Mouse (Mus musculus): Measurements from ENCODE around the gene 1600014C10Rik. TPM values are rescaled to one million over a fixed set of nuclear protein-coding genes. Genes with fewer than 3 reads are reported as not detected.

1600014C10Rik gene
- polyA plus RNA-seq, 1 experiment: 22.1 TPM

GRCm38 (mm10) chr7:38182596-38182961 lies 438 bp upstream of the 1600014C10Rik start:
- H3K36me3 ChIP-seq (replicated peaks; ENCODE audit: low read length): no peaks in the 10 kb centered on the region
- H3K4me1 ChIP-seq: peaks cover 53% of the 10 kb centered on the region
- H3K9me3 ChIP-seq: peaks cover 30% of the 10 kb centered on the region
- H3K4me3 ChIP-seq (replicated peaks): peak overlapping the region; percentile 84
- H3K27me3 ChIP-seq (replicated peaks): peaks cover 3% of the 10 kb centered on the region
- TF ChIP-seq FLI1 (IDR thresholded peaks at IDR 0.05; ENCODE audit: low read length) (no peak), GATA1 (IDR thresholded peaks at IDR 0.05; ENCODE audit: borderline replicate concordance, low read length) (no peak)

- Histone ChIP-seq H3K36me3 (replicated peaks; ENCODE audit: low read length) (peaks cover 4% of the 10 kb centered on the region), H3K4me1 (peaks cover 59% of the 10 kb centered on the region), H3K4me3 (replicated peaks) (peak overlapping the region; percentile 84), H3K27me3 (replicated peaks) (peaks cover 3% of the 10 kb centered on the region), H3K9me3 (peaks cover 41% of the 10 kb centered on the region)
- peak; percentile 42; the same call in 1 of the 3 replicates for TF ChIP-seq GATA1 (IDR thresholded peaks at IDR 0.05; ENCODE audit: borderline replicate concordance, low read length)
- TF ChIP-seq FLI1 (IDR thresholded peaks at IDR 0.05; ENCODE audit: low read length): 0 out of 2 replicates have a peak, but pooled peaks have one; percentile 32
Measured at GRCm38 (mm10) chr7:38183709-38184417, 846 bp downstream of the 1600014C10Rik start.

GRCm38 (mm10) chr7:38184418-38184745 lies 1.4 kb downstream of the 1600014C10Rik start:
- Histone ChIP-seq H3K9me3 (peaks cover 46% of the 10 kb centered on the region), H3K27me3 (replicated peaks) (peaks cover 4% of the 10 kb centered on the region), H3K4me1 (peaks cover 64% of the 10 kb centered on the region), H3K36me3 (replicated peaks; ENCODE audit: low read length) (peaks cover 4% of the 10 kb centered on the region), H3K4me3 (replicated peaks) (peak overlapping the region; percentile 84)
- TF ChIP-seq FLI1 (IDR thresholded peaks at IDR 0.05; ENCODE audit: low read length) (no peak), GATA1 (IDR thresholded peaks at IDR 0.05; ENCODE audit: borderline replicate concordance, low read length) (no peak)

- peaks cover 4% of the 10 kb centered on the region for H3K36me3 ChIP-seq (replicated peaks; ENCODE audit: low read length)
- peaks cover 68% of the 10 kb centered on the region for H3K4me1 ChIP-seq
- TF ChIP-seq GATA1 (IDR thresholded peaks at IDR 0.05; ENCODE audit: borderline replicate concordance, low read length) (no peak), FLI1 (IDR thresholded peaks at IDR 0.05; ENCODE audit: low read length) (no peak)
- peaks cover 49% of the 10 kb centered on the region for H3K9me3 ChIP-seq
- H3K27me3 ChIP-seq (replicated peaks): peaks cover 4% of the 10 kb centered on the region
- peak overlapping the region; percentile 84 for H3K4me3 ChIP-seq (replicated peaks)
Measured at GRCm38 (mm10) chr7:38184786-38185185, 1.8 kb downstream of the 1600014C10Rik start.

- peaks cover 20% of the 10 kb centered on the region for H3K36me3 ChIP-seq (replicated peaks; ENCODE audit: low read length)
- peaks cover 4% of the 10 kb centered on the region for H3K27me3 ChIP-seq (replicated peaks)
- TF ChIP-seq FLI1 (IDR thresholded peaks at IDR 0.05; ENCODE audit: low read length) (peak; percentile 61; the same call in 1 of the 2 replicates), GATA1 (IDR thresholded peaks at IDR 0.05; ENCODE audit: borderline replicate concordance, low read length) (no peak; the same call in 2 of the 3 replicates)
- H3K4me1 ChIP-seq: peaks cover 70% of the 10 kb centered on the region
- peaks cover 61% of the 10 kb centered on the region for H3K9me3 ChIP-seq
- H3K4me3 ChIP-seq (replicated peaks): peak overlapping the region; percentile 38
Measured at GRCm38 (mm10) chr7:38186861-38187260, 3.8 kb downstream of the 1600014C10Rik start.

- Histone ChIP-seq H3K36me3 (replicated peaks; ENCODE audit: low read length) (peaks cover 21% of the 10 kb centered on the region), H3K9me3 (peaks cover 63% of the 10 kb centered on the region), H3K27me3 (replicated peaks) (peaks cover 4% of the 10 kb centered on the region), H3K4me1 (peaks cover 63% of the 10 kb centered on the region), H3K4me3 (replicated peaks) (peak overlapping the region; percentile 6)
- TF ChIP-seq FLI1 (IDR thresholded peaks at IDR 0.05; ENCODE audit: low read length) (no peak), GATA1 (IDR thresholded peaks at IDR 0.05; ENCODE audit: borderline replicate concordance, low read length) (no peak)
Measured at GRCm38 (mm10) chr7:38187796-38188195, 4.8 kb downstream of the 1600014C10Rik start.

GRCm38 (mm10) chr7:38188281-38189075 lies 5.5 kb downstream of the 1600014C10Rik start:
- H3K36me3 ChIP-seq (replicated peaks; ENCODE audit: low read length): peaks cover 23% of the 10 kb centered on the region
- peaks cover 57% of the 10 kb centered on the region for H3K4me1 ChIP-seq
- peak overlapping the region; percentile 6 for H3K4me3 ChIP-seq (replicated peaks)
- TF ChIP-seq GATA1 (IDR thresholded peaks at IDR 0.05; ENCODE audit: borderline replicate concordance, low read length): no peak
- peaks cover 4% of the 10 kb centered on the region for H3K27me3 ChIP-seq (replicated peaks)
- peaks cover 62% of the 10 kb centered on the region for H3K9me3 ChIP-seq

GRCm38 (mm10) chr7:38189136-38189982 lies 6.3 kb downstream of the 1600014C10Rik start:
- TF ChIP-seq FLI1 (IDR thresholded peaks at IDR 0.05; ENCODE audit: low read length) (peak; percentile 79; the same call in 1 of the 2 replicates), GATA1 (IDR thresholded peaks at IDR 0.05; ENCODE audit: borderline replicate concordance, low read length) (peak; percentile 37; the same call in 1 of the 3 replicates)
- Histone ChIP-seq H3K9me3 (peaks cover 61% of the 10 kb centered on the region), H3K4me3 (replicated peaks) (peak overlapping the region; percentile 75), H3K4me1 (peaks cover 54% of the 10 kb centered on the region), H3K27me3 (replicated peaks) (peaks cover 1% of the 10 kb centered on the region), H3K36me3 (replicated peaks; ENCODE audit: low read length) (peaks cover 30% of the 10 kb centered on the region)

GRCm38 (mm10) chr7:38190056-38190835 lies 7.2 kb downstream of the 1600014C10Rik start:
- peaks cover 39% of the 10 kb centered on the region for H3K36me3 ChIP-seq (replicated peaks; ENCODE audit: low read length)
- TF ChIP-seq FLI1 (IDR thresholded peaks at IDR 0.05; ENCODE audit: low read length) (no peak), GATA1 (IDR thresholded peaks at IDR 0.05; ENCODE audit: borderline replicate concordance, low read length) (no peak)
- peaks cover 65% of the 10 kb centered on the region for H3K9me3 ChIP-seq
- peak overlapping the region; percentile 1 for H3K4me3 ChIP-seq (replicated peaks)
- H3K27me3 ChIP-seq (replicated peaks): peaks cover 1% of the 10 kb centered on the region
- peaks cover 47% of the 10 kb centered on the region for H3K4me1 ChIP-seq
